Mouse (Mus musculus): ENCODE measurements around the gene H2-Ke6. TPM values are rescaled to one million over a fixed set of nuclear protein-coding genes. Genes with fewer than 3 reads are reported as not detected.
"Not testable (repeated sequence)": the region's sequence is repeated elsewhere in the genome, so short reads cannot be mapped to it uniquely, and the experiment has no call there.

Gene H2-Ke6
- polyA plus RNA-seq, 1 experiment from 2014 or later, result 59.5 TPM

- 32% methylated on average over 10 of the region's 10 CpGs for WGBS
- Histone ChIP-seq H3K4me1 (no peaks in the 10 kb centered on the region), H3K27me3 (peaks cover 4% of the 10 kb centered on the region; the same call in 1 of the 2 replicates), H3K4me3 (no peak overlapping the region), H3K27ac (no peak overlapping the region), H3K36me3 (no peaks in the 10 kb centered on the region), H3K9ac (no peak overlapping the region), H3K4me2 (replicated peaks) (no peak overlapping the region), H3K9me3 (no peaks in the 10 kb centered on the region)
- no peak for ATAC-seq (ENCODE audit: insufficient number of reproducible peaks, insufficient read depth, low FRiP score, low TSS enrichment)
Observed at GRCm38 (mm10) chr17:33991788-33992664, 35.8 kb downstream of the H2-Ke6 start.

DNA sequence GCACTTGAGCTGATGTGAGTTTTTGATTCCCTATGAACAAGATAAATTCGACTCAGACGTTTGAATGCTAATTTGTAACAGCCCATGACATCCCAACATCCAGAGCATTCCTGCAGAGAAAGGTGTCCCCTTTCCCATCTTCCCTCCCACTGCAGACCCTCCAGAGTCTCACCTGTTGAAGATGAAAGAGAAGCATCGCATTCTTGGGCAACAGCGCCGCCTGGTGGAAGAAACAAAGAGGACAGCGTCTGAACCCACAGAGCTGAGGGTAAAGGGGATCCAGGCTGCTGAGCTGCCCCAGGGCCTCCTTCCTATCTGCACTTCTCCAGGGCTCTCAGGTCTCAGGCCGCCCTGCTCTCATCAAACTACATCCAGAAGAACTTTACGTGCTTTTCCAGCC is 45.7 kb downstream of the H2-Ke6 start:
- not testable (repeated sequence) for ATAC-seq (ENCODE audit: insufficient number of reproducible peaks, insufficient read depth, low FRiP score, low TSS enrichment); H3K4me1 ChIP-seq; H3K9me3 ChIP-seq; H3K36me3 ChIP-seq; H3K9ac ChIP-seq; H3K27ac ChIP-seq
- 13% methylated on average over 8 of the region's 8 CpGs for WGBS
- Histone ChIP-seq H3K27me3 (peaks cover 35% of the 10 kb centered on the region), H3K4me2 (replicated peaks) (peak overlapping the region; percentile 53), H3K4me3 (peak overlapping the region; percentile 48)

DNA sequence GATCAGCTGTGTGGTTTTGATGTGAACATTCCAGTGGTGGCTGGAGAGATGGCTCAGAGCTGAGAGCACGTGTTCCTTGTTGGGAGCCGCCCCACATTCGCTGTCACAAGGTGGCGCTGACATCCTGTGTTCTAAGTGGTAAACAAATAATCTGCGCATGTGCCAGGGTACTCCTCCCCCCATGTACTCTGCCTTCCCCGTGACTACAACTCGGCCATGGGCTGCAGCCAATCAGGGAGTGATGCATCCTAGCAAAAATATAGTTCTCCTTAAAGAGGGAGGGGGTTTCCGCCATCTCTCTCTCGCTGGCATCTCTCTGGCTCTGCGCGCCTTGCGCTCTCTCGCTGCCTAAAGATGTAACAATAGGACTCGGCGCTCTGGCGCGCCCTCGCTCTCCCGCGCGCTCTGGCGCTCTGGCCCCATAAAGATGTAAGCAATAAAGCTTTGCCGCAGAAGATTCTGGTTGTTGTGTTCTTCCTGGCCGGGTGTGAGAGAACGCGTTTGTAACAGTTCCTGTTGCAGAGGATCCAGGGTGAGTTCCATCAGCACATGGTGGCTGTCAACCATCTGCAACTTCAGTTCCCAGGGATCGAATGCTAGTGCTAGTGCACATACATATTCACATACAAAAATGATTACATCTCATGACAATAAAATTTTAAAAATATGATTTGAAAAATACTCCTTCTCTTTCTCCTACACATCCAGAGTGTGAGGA is 46.5 kb downstream of the H2-Ke6 start:
- H3K27me3 ChIP-seq, result peaks cover 43% of the 10 kb centered on the region
- peak; percentile 91 for ATAC-seq (ENCODE audit: insufficient number of reproducible peaks, insufficient read depth, low FRiP score, low TSS enrichment)
- H3K4me3 ChIP-seq, result peak overlapping the region; percentile 48
- peak overlapping the region; percentile 92 for H3K27ac ChIP-seq
- under 1% methylated on average over 27 of the region's 27 CpGs for WGBS
- H3K4me1 ChIP-seq, H3K36me3 ChIP-seq, H3K9me3 ChIP-seq: not testable (repeated sequence)
- peak overlapping the region; percentile 65 for H3K9ac ChIP-seq
- H3K4me2 ChIP-seq (replicated peaks), result peak overlapping the region; percentile 53

DNA sequence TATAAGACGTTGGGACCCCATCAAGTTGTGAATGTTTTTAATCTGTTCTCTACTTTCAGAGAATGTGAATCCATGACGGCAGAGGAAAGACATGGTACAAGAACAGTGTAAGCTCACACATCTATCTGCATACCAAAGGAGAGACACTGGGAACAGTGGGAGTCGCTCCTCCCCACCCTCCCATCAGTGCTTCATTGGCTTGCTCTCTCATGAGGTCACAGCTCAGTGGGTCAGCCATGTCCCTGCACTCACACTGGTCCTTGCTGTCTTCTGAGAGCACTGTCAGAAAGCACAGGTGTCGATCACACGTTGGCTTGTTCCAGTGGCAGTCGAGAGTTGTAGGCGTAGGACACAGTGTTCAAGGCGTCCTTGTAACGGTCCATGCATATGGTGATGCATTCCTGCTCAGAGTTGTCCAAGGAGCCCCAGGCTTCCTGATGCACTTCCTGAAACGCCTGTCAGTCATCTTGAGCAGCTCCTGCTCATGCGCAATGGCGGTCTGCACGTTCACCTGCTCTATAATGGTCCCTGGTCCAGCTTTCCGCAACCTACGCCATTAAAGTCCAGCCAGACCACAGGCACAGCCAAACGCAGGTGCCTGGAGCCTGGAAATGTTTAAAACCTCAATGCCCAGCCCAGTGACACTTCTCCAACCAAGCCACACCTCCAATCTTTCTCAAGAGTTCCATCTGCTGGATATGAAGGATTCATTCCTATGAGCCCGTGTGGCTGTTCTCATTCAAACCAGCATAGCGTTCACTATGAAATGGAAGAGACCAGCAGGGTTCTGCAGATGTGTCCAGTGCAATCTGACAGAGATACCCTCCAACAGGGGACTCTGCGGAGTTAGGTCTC is 47.5 kb downstream of the H2-Ke6 start:
- WGBS, result 77% methylated on average over 19 of the region's 19 CpGs
- no peak for ATAC-seq (ENCODE audit: insufficient number of reproducible peaks, insufficient read depth, low FRiP score, low TSS enrichment)
- H3K4me1 ChIP-seq, result peaks cover 10% of the 10 kb centered on the region
- H3K4me3 ChIP-seq, result no peak overlapping the region; the same call in 1 of the 2 replicates
- H3K9me3 ChIP-seq, result no peaks in the 10 kb centered on the region
- H3K27ac ChIP-seq, result no peak overlapping the region
- H3K9ac ChIP-seq, result no peak overlapping the region
- no peaks in the 10 kb centered on the region for H3K36me3 ChIP-seq
- H3K4me2 ChIP-seq (replicated peaks), result 0 out of 2 replicates have a peak overlapping the region, but pooled peaks have one; percentile 23
- H3K27me3 ChIP-seq, result peaks cover 49% of the 10 kb centered on the region

GRCm38 (mm10) chr17:33979512-33980050 is 48.3 kb downstream of the H2-Ke6 start:
- Histone ChIP-seq H3K27ac (no peak overlapping the region), H3K9me3 (no peaks in the 10 kb centered on the region), H3K4me1 (peaks cover 10% of the 10 kb centered on the region), H3K9ac (no peak overlapping the region), H3K27me3 (peaks cover 49% of the 10 kb centered on the region), H3K36me3 (no peaks in the 10 kb centered on the region), H3K4me2 (replicated peaks) (no peak overlapping the region), H3K4me3 (no peak overlapping the region)
- WGBS, result 69% methylated on average over 6 of the region's 6 CpGs
- no peak for ATAC-seq (ENCODE audit: insufficient number of reproducible peaks, insufficient read depth, low FRiP score, low TSS enrichment)

- 0% methylated on average over 17 of the region's 17 CpGs for WGBS
- peaks cover 49% of the 10 kb centered on the region for H3K27me3 ChIP-seq
Observed at GRCm38 (mm10) chr17:33978631-33979031, 49.2 kb downstream of the H2-Ke6 start.

GRCm38 (mm10) chr17:33977861-33978557 is 49.9 kb downstream of the H2-Ke6 start:
- Histone ChIP-seq H3K4me1 (peaks cover 10% of the 10 kb centered on the region), H3K27ac (no peak overlapping the region), H3K27me3 (peaks cover 49% of the 10 kb centered on the region), H3K36me3 (no peaks in the 10 kb centered on the region), H3K9me3 (no peaks in the 10 kb centered on the region), H3K4me2 (replicated peaks) (peak overlapping the region; percentile 53), H3K9ac (peak overlapping the region; percentile 36), H3K4me3 (peak overlapping the region; percentile 34)
- no peak for ATAC-seq (ENCODE audit: insufficient number of reproducible peaks, insufficient read depth, low FRiP score, low TSS enrichment)
- WGBS, result 2% methylated on average over 57 of the region's 57 CpGs

More at GRCm38 (mm10) chr17:33978631-33979031, 49.2 kb downstream of the H2-Ke6 start:
- Histone ChIP-seq H3K4me3 (peak overlapping the region; percentile 34), H3K9me3 (no peaks in the 10 kb centered on the region), H3K9ac (peak overlapping the region; percentile 36; the same call in 1 of the 2 replicates), H3K27ac (no peak overlapping the region), H3K4me2 (replicated peaks) (peak overlapping the region; percentile 53), H3K4me1 (peaks cover 10% of the 10 kb centered on the region), H3K36me3 (no peaks in the 10 kb centered on the region)
- peak; percentile 36; the same call in 1 of the 2 replicates for ATAC-seq (ENCODE audit: insufficient number of reproducible peaks, insufficient read depth, low FRiP score, low TSS enrichment)

MicroRNA genes within 50 kb of the gene (microRNA counts, 519-probe panel; counts per million panel counts)
- 460 counts per million, percentile 65 among the panel's probes with 10 or more counts for microRNA mmu-miR-219

Small RNA genes within 50 kb of the gene (microRNA-seq; reads per million reads assigned to microRNA genes)
- gene Mir219a-1, result 0.73 reads per million
- gene Mir219c, result not detected

Other genes starting within 250 kb of the H2-Ke6 start
- 44.2 and 45.6 TPM in 2 replicates for gene Angptl4, start 246.2 kb downstream of the H2-Ke6 start, polyA plus RNA-seq (2016; fragmentation: Nextera tagmentation; extraction: Ambion mirVana)
- gene Kank3, start 217.5 kb downstream of the H2-Ke6 start, polyA plus RNA-seq (2016; fragmentation: Nextera tagmentation; extraction: Ambion mirVana), result 32.4 and 35.4 TPM in 2 replicates
- 875 and 894 TPM in 2 replicates for gene Rps28, start 203.5 kb downstream of the H2-Ke6 start, polyA plus RNA-seq (2016; fragmentation: Nextera tagmentation; extraction: Ambion mirVana)
- 421 and 479 TPM in 2 replicates for gene Ndufa7, start 203.5 kb downstream of the H2-Ke6 start, polyA plus RNA-seq (2016; fragmentation: Nextera tagmentation; extraction: Ambion mirVana)
- 70.4 and 74.3 TPM in 2 replicates for gene Cd320, start 185.0 kb downstream of the H2-Ke6 start, polyA plus RNA-seq (2016; fragmentation: Nextera tagmentation; extraction: Ambion mirVana)
- not detected in 2 replicates for gene Gm7029, start 154.2 kb downstream of the H2-Ke6 start, polyA plus RNA-seq (2016; fragmentation: Nextera tagmentation; extraction: Ambion mirVana)
- gene Kifc1, start 137.4 kb downstream of the H2-Ke6 start, polyA plus RNA-seq (2016; fragmentation: Nextera tagmentation; extraction: Ambion mirVana), result 4.9 and 6.4 TPM in 2 replicates
- gene Platr17, start 122.9 kb downstream of the H2-Ke6 start, polyA plus RNA-seq (2016; fragmentation: Nextera tagmentation; extraction: Ambion mirVana), result 0.35 and 0.38 TPM in 2 replicates
- gene Daxx, start 118.6 kb downstream of the H2-Ke6 start, polyA plus RNA-seq (2016; fragmentation: Nextera tagmentation; extraction: Ambion mirVana), result 70.1 and 72.8 TPM in 2 replicates
- gene Tapbp, start 112.2 kb downstream of the H2-Ke6 start, polyA plus RNA-seq (2016; fragmentation: Nextera tagmentation; extraction: Ambion mirVana), result 20.0 and 25.0 TPM in 2 replicates
- 21.6 and 21.9 TPM in 2 replicates for gene Zbtb22, start 112.2 kb downstream of the H2-Ke6 start, polyA plus RNA-seq (2016; fragmentation: Nextera tagmentation; extraction: Ambion mirVana)
- 60.9 and 64.8 TPM in 2 replicates for gene Rgl2, start 98.5 kb downstream of the H2-Ke6 start, polyA plus RNA-seq (2016; fragmentation: Nextera tagmentation; extraction: Ambion mirVana)
- 184 and 192 TPM in 2 replicates for gene Pfdn6, start 87.7 kb downstream of the H2-Ke6 start, polyA plus RNA-seq (2016; fragmentation: Nextera tagmentation; extraction: Ambion mirVana)
- 44.9 and 49.6 TPM in 2 replicates for gene Wdr46, start 87.4 kb downstream of the H2-Ke6 start, polyA plus RNA-seq (2016; fragmentation: Nextera tagmentation; extraction: Ambion mirVana)
- 5.5 and 6.3 TPM in 2 replicates for gene B3galt4, start 76.6 kb downstream of the H2-Ke6 start, polyA plus RNA-seq (2016; fragmentation: Nextera tagmentation; extraction: Ambion mirVana)
- 55.2 and 55.9 TPM in 2 replicates for gene Vps52, start 72.2 kb downstream of the H2-Ke6 start, polyA plus RNA-seq (2016; fragmentation: Nextera tagmentation; extraction: Ambion mirVana)
- 1,303 and 1,336 TPM in 2 replicates for gene Rps18, start 72.1 kb downstream of the H2-Ke6 start, polyA plus RNA-seq (2016; fragmentation: Nextera tagmentation; extraction: Ambion mirVana)
- 7.2 and 8.0 TPM in 2 replicates for gene H2-K1, start 27.7 kb downstream of the H2-Ke6 start, polyA plus RNA-seq (2016; fragmentation: Nextera tagmentation; extraction: Ambion mirVana)
- gene Ring1, start 3.4 kb downstream of the H2-Ke6 start, polyA plus RNA-seq (2016; fragmentation: Nextera tagmentation; extraction: Ambion mirVana), result 27.2 and 29.7 TPM in 2 replicates
- gene Slc39a7, start 3.6 kb upstream of the H2-Ke6 start, polyA plus RNA-seq (2016; fragmentation: Nextera tagmentation; extraction: Ambion mirVana), result 191 and 193 TPM in 2 replicates
- 69.9 and 72.6 TPM in 2 replicates for gene Rxrb, start 3.8 kb upstream of the H2-Ke6 start, polyA plus RNA-seq (2016; fragmentation: Nextera tagmentation; extraction: Ambion mirVana)
- gene Col11a2, start 11.4 kb upstream of the H2-Ke6 start, polyA plus RNA-seq (2016; fragmentation: Nextera tagmentation; extraction: Ambion mirVana), result 7.2 and 14.8 TPM in 2 replicates
- gene H2-Oa, start 64.3 kb upstream of the H2-Ke6 start, polyA plus RNA-seq (2016; fragmentation: Nextera tagmentation; extraction: Ambion mirVana), result 0.43 and 0.48 TPM in 2 replicates
- 12.3 and 16.7 TPM in 2 replicates for gene H2-DMa, start 91.5 kb upstream of the H2-Ke6 start, polyA plus RNA-seq (2016; fragmentation: Nextera tagmentation; extraction: Ambion mirVana)
- gene Brd2, start 94.6 kb upstream of the H2-Ke6 start, polyA plus RNA-seq (2016; fragmentation: Nextera tagmentation; extraction: Ambion mirVana), result 119 and 131 TPM in 2 replicates
- 0.19 and 0.42 TPM in 2 replicates for gene H2-DMb2, start 115.2 kb upstream of the H2-Ke6 start, polyA plus RNA-seq (2016; fragmentation: Nextera tagmentation; extraction: Ambion mirVana)
- gene H2-DMb1, start 125.0 kb upstream of the H2-Ke6 start, polyA plus RNA-seq (2016; fragmentation: Nextera tagmentation; extraction: Ambion mirVana), result 2.0 and 2.4 TPM in 2 replicates
- gene Tap1, start 159.5 kb upstream of the H2-Ke6 start, polyA plus RNA-seq (2016; fragmentation: Nextera tagmentation; extraction: Ambion mirVana), result 4.7 TPM in 2 replicates
- gene Psmb9, start 159.7 kb upstream of the H2-Ke6 start, polyA plus RNA-seq (2016; fragmentation: Nextera tagmentation; extraction: Ambion mirVana), result 1.8 and 2.0 TPM in 2 replicates
- gene Psmb8, start 169.7 kb upstream of the H2-Ke6 start, polyA plus RNA-seq (2016; fragmentation: Nextera tagmentation; extraction: Ambion mirVana), result 2.1 and 3.5 TPM in 2 replicates
- gene Tap2, start 175.5 kb upstream of the H2-Ke6 start, polyA plus RNA-seq (2016; fragmentation: Nextera tagmentation; extraction: Ambion mirVana), result 1.3 and 2.3 TPM in 2 replicates
- gene H2-Ob, start 210.8 kb upstream of the H2-Ke6 start, polyA plus RNA-seq (2016; fragmentation: Nextera tagmentation; extraction: Ambion mirVana), result not detected in 2 replicates
- gene H2-Ab1, start 229.6 kb upstream of the H2-Ke6 start, polyA plus RNA-seq (2016; fragmentation: Nextera tagmentation; extraction: Ambion mirVana), result 2.9 and 3.4 TPM in 2 replicates